Mouse (Mus musculus) cerebellum, postnatal 4 days (tissue): ENCODE results near the gene Pcnx.
A peak's percentile ranks its signal among the peaks of the same experiment; 100 is the strongest.
"Not testable (repeated sequence)": the region's sequence is repeated elsewhere in the genome, so short reads cannot be mapped to it uniquely, and the experiment has no call there.

Experiments used
- DNase-seq, 2 experiments: peaks; one replicate each; pipeline ENCODE4 v3.0.0; 2022; ENCODE audit warnings: low spot score in 2 of 2, mixed read lengths in 1 of 2

The Pcnx gene

DNA sequence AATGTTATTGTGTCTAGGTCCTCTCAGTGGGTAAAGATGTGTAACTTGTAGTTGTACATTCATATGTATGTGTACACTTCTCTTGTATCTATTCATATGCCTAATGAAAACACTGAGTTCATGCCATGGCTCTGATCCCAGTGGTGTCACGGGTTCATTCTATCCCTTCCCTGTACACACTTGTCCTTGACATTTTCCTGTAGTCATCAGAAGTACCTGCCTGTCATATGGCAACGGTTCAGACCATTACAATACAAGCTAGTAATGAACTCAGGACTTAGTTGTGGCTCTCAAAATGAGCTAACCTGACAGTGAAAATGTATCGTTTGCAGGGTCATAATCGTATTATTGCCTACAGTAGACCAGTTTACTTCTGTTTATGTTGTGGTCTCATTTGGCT lies 98.5 kb downstream of the Pcnx start:
- no peak for DNase-seq

DNA sequence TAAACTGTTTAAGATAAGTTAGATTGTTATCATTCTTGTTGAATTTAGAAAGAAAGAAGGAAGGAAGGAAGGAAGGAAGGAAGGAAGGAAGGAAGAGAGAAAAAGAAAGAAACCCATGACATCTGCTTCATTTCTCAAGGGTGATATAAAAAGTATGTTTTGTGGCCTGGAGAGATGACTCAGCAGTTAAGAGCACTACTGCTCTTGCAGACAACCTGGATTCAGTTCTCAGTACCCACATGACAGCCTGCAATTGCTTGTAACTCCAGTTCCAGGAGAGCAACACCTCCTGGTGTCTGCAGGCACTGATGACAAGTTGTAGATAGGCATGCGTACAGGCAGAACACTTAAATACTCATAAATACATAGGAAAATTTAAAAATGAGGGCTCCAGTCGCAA lies 105.6 kb downstream of the Pcnx start:
- DNase-seq, result no peak

DNA sequence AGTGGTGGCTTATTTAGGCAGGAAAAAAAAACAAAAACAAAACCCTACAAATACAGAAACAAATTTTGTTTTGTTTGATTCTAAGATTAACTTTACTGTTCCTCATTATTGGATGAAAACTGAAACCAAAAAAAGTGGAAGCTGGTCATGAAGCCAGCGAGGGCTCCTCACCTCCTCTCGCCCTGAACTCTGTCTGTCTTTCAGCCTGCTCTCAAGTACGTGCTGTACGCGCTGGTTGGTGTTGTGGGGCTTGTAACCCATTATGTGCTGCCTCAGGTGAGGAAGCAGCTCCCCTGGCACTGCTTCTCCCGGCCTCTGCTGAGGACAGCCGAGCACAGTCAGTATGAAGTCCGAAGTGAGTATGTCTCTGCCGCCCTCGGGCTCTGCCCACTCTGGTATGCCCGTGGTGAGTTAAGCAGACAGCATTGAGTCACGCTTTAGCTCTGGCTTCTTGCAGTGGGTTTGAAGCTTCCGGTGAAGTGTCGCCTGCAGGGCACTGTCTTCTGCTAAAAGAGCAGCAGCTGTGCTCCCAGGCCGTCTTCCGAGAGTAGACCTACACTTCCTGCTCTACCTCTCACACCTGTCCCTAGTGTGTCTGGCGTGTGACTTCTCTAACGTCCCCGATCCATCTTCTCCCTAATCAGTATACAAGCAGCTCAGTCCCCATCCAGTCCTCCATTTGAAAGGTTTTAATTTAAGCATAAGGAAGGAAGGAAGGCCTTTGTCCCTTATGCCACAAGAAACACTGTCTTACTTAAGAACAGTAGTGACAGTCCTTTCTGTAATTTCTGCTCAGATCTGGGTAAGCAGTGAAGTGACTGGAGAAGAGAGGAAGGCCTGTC lies 111.4 kb downstream of the Pcnx start:
- DNase-seq, result no peak

DNA sequence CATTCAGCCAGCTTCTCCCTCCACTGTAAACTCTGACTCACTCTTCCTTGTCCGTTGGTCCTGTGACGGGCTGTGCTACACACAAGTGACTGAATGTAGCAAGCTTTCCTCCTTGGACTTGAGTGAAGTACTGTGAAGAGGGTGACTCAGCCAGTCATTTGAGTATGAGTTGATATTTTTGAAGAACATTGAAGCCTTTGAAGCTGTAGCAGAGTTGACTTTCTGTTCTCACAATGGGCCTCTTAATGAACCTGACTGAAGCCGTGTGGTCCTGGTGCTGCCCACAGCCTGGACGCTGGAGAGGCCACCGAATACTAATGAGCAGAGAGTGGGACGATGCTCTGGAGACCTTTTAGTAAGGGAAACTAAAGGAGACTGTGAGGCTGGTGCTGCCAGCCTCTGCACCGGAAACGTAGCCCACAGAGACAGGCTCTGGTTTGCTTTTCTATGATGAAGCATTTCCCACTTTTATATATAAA lies 112.1 kb downstream of the Pcnx start:
- DNase-seq, result no peak

DNA sequence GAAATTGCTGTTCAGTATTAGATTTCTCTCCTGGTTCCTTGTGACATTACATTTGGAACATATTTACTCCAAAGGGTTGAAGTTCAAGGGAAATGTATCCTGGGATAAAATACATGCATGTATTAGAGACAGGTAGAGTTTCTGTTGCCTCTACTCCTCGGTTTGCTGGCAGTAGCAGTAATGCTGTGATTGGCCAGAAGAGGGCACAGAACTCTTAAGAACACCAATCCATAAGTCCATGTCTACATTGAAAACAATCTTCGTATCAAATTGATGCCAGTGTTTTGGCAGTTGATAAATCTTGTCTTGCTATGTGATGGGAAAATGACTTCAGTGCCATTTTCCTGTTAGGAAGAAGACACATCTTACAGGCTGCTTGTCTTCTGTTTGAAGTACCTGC lies 115.0 kb downstream of the Pcnx start:
- DNase-seq, result peak in 1 of 2 experiments; percentile 29

DNA sequence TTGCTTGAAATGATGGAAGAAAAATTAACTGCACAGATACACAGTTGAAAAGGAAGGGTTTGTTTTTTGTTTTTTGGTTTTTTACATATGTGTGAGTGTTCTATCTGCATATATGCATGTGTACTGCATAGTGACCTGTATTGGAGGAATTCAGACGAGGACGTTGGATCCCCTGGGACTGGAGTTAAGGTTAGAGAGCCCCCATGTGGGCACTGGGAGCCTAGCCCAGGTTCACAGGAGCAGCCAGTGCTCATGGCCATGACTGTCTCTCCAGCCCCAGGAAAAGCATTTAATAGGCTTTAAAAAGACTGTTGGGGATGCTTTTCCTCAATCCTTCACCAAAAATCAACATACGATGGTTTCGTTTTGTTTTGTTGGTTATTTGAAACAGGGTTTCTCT lies 117.5 kb downstream of the Pcnx start:
- no peak for DNase-seq

DNA sequence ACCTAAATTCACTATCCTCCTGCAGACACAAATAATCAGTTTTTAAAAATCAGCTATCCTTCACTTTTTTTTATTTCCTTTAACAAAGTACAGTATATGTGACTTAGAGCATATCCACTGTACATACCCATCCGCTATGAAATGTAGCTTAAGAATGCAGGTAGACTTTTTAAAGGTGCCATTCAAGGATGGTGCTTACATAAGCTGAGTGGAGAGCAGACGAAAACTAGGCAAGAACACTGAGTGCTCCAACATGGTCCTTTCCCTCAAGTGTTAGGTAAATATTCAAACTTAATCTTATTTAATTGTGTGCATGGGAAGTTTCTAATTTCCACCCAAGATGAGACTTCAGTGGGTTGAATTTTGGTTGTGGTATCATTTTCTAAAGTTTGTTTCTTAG lies 119.5 kb downstream of the Pcnx start:
- no peak for DNase-seq

DNA sequence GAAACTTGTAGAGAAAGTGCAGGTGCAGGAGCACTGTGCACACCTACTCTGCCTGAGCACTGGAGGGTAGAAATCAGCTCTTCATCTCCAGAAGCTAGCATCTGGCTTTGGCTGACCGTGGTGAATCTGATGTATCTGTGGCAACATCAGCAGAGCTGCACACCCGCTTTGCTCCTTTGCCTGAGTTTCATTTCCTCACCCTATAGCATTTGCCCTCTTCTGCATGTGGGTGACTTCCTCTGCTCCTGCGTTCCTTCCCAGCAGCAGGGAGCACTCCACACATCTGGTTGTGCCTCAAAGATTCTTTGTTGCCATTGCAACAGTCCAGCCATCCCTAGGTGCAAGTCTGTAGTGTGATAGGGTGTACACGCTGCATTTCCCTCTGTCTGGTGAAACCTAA lies 132.3 kb downstream of the Pcnx start:
- DNase-seq, result no peak

DNA sequence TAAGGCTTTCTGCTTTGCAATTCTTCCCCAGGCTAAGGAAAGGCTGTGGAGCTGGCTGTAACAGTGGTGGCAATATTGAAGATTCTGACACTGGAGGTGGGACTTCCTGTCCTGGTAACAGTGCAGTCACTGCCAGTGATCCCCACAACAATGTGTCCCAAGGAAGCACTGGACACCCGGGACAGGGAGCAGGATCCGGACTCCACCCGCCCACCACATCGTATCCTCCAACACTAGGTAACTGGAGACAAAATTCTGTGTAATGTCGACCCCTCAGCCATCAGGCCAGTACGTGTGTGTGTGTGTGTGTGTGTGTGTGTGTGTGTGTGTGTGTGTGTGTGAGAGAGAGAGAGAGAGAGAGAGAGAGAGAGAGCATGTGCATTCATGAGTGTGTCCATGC lies 133.2 kb downstream of the Pcnx start:
- no peak for DNase-seq

DNA sequence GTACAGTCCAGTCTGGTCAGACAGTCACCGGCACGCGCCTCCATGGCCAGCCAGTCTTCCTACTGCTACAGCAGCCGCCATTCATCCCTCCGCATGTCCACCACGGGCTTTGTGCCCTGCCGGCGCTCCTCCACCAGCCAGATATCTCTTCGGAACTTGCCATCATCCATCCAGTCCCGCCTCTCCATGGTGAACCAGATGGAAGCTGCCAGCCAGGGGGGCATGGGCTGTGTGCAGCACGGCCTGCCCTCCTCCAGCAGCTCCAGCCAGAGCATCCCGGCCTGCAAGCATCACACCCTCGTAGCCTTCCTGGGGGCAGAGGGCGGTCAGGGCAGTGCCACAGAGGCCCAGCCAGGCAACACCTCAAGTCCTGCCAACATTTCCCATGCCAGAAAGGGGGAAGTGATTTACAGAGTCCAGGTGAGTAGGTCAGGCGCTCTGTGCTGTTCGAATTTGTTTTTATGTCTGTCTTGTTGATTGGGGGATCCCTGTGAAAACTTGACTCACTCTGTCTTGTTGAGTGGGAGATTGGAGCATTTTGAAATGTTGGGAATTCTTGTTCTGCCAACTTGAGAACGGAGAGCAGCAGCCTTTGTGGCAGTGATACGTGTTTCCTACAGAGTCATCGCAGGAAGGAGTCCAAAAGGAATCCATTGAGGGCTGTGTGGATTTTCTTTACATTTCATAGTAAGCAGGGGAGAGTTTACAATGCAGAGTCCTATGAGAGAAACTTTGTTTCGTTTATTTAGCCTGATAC lies 135.3 kb downstream of the Pcnx start:
- DNase-seq, result no peak

DNA sequence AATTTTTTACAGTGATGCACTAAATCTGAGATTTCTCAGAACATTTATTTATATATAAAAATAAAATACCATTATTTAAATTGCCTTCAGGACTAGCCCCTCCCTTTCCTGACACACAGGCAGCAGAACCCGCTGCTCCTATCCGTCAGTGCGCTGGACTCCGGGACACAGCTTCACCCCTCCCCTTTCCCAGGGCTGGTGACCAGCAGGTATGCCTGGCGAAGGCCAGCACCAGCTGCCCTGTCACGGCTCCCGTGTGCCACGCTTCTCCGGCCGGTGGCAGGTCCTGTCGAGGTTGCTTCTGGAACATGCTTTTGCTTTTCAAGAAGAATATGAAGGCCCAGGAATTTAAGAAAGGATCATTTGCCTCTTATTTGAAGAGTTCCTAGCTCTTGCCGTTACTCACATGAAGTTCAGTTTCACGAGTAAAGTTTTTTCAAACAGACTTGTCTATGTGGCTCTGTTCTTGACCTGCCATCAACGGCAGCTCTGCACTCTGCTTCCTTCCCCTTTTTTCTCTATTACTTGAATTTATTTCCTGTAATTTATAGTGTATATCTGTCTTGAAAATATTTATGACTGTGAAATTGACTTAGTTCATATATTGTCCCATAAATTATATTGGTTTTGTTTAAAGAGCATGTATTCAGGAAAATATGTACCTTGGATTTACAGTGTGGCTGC lies 137.0 kb downstream of the Pcnx start:
- no peak for DNase-seq

DNA sequence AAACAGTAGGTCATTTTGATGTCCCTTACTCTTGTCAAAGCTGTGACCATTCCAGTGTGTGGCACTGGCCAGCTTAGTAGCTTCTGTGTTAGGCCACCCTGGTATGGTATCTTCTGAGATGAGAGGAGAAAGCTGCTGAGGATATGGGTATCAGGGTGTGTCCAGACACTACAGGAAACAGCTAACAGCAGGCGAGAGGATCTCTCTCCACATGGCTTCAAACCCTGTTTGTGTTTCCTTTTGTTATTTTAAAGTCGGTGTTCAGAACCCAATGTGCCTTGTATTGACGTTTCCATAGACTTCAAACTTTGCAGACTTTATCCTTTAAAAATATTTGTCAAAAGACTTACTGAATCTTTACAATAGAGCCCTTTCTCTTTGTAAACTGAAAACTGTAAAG lies 137.7 kb downstream of the Pcnx start:
- DNase-seq, result no peak

DNA sequence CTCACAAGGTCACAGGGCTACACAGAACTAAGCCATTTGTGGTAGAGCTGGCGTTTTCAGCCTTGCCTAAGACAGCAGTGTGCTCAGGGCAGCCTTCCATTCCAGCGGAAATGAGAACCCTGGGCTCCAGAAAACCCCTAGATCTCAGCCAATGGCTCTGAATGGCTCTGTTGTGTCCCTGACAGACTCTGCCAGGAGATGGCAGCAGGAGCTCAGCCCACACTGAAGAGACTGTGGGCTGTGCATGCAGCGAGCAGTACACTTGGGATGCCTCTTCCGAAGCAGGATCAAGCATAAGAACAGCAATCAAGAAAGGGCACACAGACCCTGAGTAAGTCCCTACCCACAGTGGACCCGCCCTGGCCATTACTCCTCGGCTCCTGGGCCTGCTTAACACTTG lies 142.9 kb downstream of the Pcnx start:
- DNase-seq, result not testable (repeated sequence)

DNA sequence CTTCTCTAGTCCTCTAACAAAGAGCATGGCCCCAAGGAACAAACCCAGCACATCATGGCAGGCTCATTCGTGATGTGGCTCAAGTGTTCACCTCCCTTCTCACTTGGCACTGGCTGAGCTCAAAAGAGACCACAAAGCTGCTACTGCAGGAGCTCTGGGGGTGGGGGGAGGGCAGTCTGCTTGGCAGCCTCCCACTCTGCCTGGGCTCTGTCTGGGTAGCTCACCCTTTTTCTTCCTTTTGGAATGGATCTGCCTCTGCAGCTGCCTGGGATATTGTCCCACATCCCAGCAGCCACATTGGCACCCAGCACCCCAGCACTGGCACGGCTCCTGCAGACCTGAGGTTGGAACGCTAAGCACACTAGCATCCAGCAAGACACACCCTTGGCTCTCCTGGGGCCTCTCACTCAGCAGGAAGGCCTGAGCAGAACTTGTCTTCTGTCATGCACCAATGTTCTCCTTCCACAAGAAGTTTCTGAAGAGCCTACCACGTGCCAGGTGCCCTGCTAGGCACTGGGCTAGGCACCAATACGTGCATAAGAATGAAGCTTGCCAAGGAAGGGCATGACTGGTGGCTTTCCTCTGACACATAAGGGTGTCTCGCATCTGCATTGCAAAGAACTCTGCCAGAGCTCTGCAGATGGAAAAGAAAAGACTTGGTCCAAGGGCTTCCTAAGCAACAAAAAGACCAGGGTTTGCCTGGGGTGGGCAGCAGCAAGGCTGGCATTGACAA lies 166.2 kb downstream of the Pcnx start:
- not testable (repeated sequence) for DNase-seq

DNA sequence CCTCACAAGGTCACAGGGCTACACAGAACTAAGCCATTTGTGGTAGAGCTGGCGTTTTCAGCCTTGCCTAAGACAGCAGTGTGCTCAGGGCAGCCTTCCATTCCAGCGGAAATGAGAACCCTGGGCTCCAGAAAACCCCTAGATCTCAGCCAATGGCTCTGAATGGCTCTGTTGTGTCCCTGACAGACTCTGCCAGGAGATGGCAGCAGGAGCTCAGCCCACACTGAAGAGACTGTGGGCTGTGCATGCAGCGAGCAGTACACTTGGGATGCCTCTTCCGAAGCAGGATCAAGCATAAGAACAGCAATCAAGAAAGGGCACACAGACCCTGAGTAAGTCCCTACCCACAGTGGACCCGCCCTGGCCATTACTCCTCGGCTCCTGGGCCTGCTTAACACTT lies 173.7 kb downstream of the Pcnx start:
- DNase-seq, result not testable (repeated sequence)

DNA sequence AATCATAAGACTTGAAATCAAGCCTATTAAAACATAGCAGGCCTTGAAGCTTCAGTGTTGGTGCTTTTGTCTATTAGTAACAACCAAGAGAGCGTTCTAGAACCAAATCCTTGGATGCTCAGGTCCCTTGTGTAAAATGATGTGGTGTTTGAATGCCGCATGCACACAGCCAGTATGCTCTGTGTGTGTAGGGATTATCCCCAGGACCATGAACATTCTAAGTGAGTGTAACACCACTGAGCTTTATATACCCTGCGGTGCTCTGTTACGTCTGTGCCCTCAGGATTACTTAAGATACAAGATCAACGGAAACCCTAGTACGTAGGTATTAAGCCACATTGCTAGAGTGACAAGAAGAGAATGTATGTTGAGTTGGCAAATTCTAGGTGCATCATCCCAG lies 174.2 kb downstream of the Pcnx start:
- DNase-seq, result not testable (repeated sequence)

DNA sequence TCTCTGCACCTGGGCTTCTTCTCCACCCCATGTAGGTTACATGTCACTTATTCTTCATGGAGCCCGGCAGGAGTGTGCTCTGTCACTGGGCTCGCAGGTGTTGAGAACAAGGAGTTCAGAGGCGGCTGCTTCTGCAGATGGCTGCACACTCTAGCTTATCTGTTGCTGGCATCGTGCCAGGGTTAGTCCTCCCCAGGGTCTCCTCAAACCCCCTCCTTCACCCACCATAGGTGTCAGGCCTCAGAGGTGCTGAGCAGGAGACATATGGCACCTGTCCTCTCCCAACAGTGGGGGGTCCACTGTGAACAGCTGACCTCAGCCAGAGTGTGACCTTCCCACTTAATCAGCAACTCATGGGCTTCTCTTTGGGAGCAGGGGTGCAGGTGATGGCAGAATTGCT lies 184.3 kb downstream of the Pcnx start:
- not testable (repeated sequence) for DNase-seq
